Mouse (Mus musculus): ENCODE data around the gene Dpp7.

DNA sequence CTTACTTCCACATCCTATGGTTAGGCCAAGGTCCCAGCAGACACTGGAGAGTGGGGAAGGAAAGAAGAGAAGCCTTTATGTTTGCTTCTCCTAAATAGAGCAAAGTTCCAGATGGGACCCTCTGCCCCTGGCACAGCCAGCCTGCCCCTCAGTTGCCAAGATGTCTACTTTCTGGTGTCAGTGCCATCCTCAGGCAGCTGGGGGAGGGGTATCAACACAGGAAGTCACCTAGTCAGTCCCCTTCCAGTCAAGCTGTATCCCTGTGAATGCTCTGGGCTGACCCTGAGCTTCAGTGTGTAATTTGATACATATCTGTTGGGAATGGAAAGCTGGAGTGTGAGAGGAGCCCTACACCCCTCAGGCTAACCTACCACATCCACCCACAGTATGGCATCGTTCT, 40.9 kb upstream of the Dpp7 start:
- no peak for TF ChIP-seq GATA1 (IDR thresholded peaks at IDR 0.05; ENCODE audit: low read depth, low read length)
- no peak for TF ChIP-seq EP300 (IDR thresholded peaks at IDR 0.05; ENCODE audit: low read depth in 1 of 2, low read length in 2 of 2)
- no peak for TF ChIP-seq POLR2A (IDR thresholded peaks at IDR 0.05; ENCODE audit: control insufficient read depth in 1 of 2, insufficient read depth in 1 of 2, low read depth in 1 of 2, low read length in 2 of 2, poor library complexity in 1 of 2)
- TF ChIP-seq CTCF (IDR thresholded peaks at IDR 0.05 in 2 of 3, conservative IDR thresholded peaks at IDR 0.05 in 1 of 3; ENCODE audit: control insufficient read depth in 1 of 3, insufficient read depth in 1 of 3, low read depth in 2 of 3, low read length in 3 of 3, poor library complexity in 1 of 3, severe bottlenecking in 1 of 3): no peak
- no peak for TF ChIP-seq MAFK (IDR thresholded peaks at IDR 0.05; ENCODE audit: borderline replicate concordance, low read depth, low read length)
- TF ChIP-seq USF2 (IDR thresholded peaks at IDR 0.05; ENCODE audit: borderline replicate concordance in 1 of 2, insufficient read depth in 1 of 2, low read depth in 1 of 2, low read length in 2 of 2): no peak
- TF ChIP-seq RAD21 (IDR thresholded peaks at IDR 0.05; ENCODE audit: low read depth, low read length): no peak
- TF ChIP-seq USF1 (IDR thresholded peaks at IDR 0.05; ENCODE audit: low read depth, low read length): no peak
- no peak for TF ChIP-seq MXI1 (IDR thresholded peaks at IDR 0.05; ENCODE audit: low read depth, low read length)
- TF ChIP-seq E2F4 (IDR thresholded peaks at IDR 0.05; ENCODE audit: borderline replicate concordance, low read depth, low read length): no peak
- no peak for TF ChIP-seq MYC (IDR thresholded peaks at IDR 0.05; ENCODE audit: low read depth, low read length)
